Mouse (Mus musculus): ENCODE measurements around the gene Foxo3. TPM values are rescaled to one million over a fixed set of nuclear protein-coding genes. Genes with fewer than 3 reads are reported as not detected.

Gene Foxo3
- polyA plus RNA-seq, 1 experiment from 2014 or later, result 30.8 TPM

DNA sequence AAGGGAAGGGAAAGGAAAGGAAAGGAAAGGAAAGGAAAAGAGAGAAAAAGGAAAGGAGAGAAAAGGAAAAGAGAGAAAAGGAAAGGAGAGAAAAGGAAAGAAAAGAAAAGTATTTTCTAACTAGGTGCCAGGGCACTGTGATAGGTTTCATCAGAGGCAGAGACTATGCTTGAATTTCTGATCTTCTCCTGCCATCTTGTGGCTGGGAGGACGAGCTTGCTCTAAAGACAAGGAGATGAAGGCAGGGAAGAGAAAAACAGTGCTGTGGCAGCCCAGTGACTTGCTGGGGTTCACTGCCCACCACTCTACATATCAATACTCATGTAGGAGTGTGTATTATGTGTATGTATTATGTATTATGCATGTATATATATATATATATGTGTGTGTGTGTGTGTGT lies 18.5 kb upstream of the Foxo3 start:
- 38% methylated on average over 1 of the region's 1 CpGs for WGBS (ENCODE audit: missing documents)
- H3K4me3 ChIP-seq (ENCODE audit: inconsistent target), result no peak overlapping the region
- H3K36me3 ChIP-seq (ENCODE audit: inconsistent target), result no peaks in the 10 kb centered on the region

DNA sequence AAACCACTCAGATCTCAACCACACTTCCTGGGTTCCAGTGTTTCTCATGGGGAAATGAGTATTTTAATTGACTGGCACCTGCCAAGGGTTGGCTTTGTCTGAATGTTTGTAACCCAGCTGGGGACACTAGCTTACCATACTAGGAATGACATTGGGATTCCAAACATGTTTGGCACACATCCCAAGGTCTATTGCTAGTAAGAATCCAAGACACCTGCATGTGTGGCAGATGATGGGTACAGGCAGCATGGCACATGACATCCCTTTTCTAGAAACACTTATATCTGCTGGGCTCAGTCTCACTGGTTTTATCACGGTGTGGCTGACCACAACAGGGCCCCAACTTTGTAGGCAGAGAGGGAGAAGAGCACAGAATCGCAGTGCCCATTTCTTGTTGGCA lies 17.8 kb upstream of the Foxo3 start:
- H3K27ac ChIP-seq, result no peak overlapping the region
- H3K79me2 ChIP-seq (ENCODE audit: inconsistent target), result no peaks in the 10 kb centered on the region
- WGBS (ENCODE audit: missing documents), result 6% methylated on average over 2 of the region's 2 CpGs
- H3K36me3 ChIP-seq (ENCODE audit: inconsistent target), result no peaks in the 10 kb centered on the region
- no peak overlapping the region for H3K4me3 ChIP-seq (ENCODE audit: inconsistent target)

More for the DNA sequence above, 18.5 kb upstream of the Foxo3 start:
- no peak overlapping the region for H3K27ac ChIP-seq
- H3K79me2 ChIP-seq (ENCODE audit: inconsistent target), result no peaks in the 10 kb centered on the region

DNA sequence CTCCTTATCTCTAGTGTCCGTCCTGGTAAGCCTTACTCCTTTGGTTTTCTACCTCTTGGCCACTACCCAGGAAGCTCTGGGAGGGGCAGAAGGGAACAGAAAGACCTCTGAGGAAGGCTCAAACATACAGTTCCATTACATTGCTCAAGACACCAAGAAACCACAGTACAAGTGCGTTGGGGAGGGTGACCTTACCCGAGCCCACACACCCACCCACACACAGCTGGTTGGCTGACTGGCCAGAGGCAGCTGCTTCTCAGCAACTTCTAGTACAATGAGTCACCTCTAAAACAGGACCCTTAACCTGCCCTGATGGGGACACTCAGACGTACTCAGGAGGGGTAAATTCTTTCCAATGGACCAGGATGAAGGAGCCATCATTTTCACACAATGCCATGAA lies 17.3 kb upstream of the Foxo3 start:
- no peaks in the 10 kb centered on the region for H3K36me3 ChIP-seq (ENCODE audit: inconsistent target)
- no peak overlapping the region for H3K27ac ChIP-seq
- 19% methylated on average over 4 of the region's 4 CpGs for WGBS (ENCODE audit: missing documents)
- H3K4me3 ChIP-seq (ENCODE audit: inconsistent target), result no peak overlapping the region
- no peaks in the 10 kb centered on the region for H3K79me2 ChIP-seq (ENCODE audit: inconsistent target)

DNA sequence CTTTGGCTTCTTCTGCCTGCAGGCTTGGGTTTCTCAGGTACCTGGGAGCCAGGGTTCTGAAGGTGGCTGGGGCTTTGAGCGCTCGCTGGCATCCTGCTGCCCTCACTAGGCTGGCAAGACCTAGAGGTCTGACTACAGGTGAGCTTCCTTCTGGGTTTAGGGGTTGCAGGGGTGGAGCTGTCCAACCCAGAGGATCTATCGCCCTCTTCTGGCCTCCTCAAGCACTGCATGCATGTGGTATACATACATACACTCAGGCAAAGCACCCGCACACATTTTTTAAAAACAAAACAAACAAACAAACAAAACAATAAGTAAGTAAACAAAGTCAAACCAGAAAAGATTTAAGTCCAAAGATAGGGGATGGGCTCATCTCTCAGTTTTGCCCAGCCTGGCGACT lies 14.8 kb upstream of the Foxo3 start:
- WGBS (ENCODE audit: missing documents), result 82% methylated on average over 5 of the region's 5 CpGs

DNA sequence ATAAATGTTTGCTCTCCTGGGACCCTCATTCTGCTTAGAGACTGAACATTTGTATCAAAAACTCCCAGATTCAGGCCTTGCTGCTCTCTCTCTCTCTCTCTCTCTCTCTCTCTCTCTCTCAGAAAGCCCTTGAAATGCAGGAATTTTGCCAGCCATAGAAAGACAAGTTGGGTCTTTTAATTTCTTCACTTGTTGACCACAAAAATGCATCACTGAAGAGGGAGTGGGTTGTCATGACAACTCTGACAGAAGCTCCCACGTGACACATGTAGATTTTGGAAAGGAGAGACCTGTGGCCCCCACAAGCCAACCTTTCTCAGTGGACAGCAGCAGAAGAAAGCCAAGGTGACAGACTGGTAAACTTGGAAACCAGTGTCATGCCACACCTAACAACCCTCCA lies 11.1 kb upstream of the Foxo3 start:
- 50% methylated on average over 1 of the region's 1 CpGs for WGBS (ENCODE audit: missing documents)
- no peak overlapping the region for H3K4me3 ChIP-seq (ENCODE audit: inconsistent target)

More for the DNA sequence above, 14.8 kb upstream of the Foxo3 start:
- no peak overlapping the region for H3K4me3 ChIP-seq (ENCODE audit: inconsistent target)
- H3K27ac ChIP-seq, result no peak overlapping the region
- H3K36me3 ChIP-seq (ENCODE audit: inconsistent target), result no peaks in the 10 kb centered on the region
- H3K79me2 ChIP-seq (ENCODE audit: inconsistent target), result no peaks in the 10 kb centered on the region

DNA sequence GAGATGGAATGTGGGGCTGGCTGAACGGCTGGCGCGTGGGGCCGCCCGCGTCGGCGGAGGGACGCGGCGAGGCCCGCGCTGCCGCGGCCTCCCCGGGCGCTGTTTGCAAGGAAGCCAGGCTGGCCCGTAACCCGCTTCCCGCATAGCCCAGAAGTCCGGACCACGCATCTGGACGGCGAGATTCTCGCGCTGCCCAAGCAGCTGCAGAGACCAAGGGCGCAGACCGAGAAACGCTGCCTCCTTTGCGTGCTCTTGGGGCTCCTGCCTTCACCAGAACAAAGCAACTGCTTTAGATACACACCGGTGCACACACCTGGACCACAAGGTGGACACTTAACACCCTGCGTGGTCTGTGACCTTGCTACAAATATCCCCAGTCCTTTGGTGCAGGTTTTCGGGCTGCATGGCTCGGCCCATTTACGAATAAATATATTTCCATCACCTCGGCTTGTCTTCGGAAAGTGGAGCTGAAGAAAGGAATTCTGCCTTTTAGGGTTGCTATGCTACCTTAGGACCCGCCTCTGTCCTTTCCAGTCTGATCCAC lies 1.8 kb upstream of the Foxo3 start:
- peak overlapping the region; percentile 29 for H3K4me3 ChIP-seq (ENCODE audit: inconsistent target)
- 7% methylated on average over 38 of the region's 38 CpGs for WGBS (ENCODE audit: missing documents)
- H3K36me3 ChIP-seq (ENCODE audit: inconsistent target), result no peaks in the 10 kb centered on the region
- H3K79me2 ChIP-seq (ENCODE audit: inconsistent target), result peaks cover 15% of the 10 kb centered on the region
- no peak overlapping the region for H3K27ac ChIP-seq

More for the DNA sequence above, 11.1 kb upstream of the Foxo3 start:
- no peak overlapping the region for H3K27ac ChIP-seq
- H3K79me2 ChIP-seq (ENCODE audit: inconsistent target), result no peaks in the 10 kb centered on the region
- no peaks in the 10 kb centered on the region for H3K36me3 ChIP-seq (ENCODE audit: inconsistent target)

DNA sequence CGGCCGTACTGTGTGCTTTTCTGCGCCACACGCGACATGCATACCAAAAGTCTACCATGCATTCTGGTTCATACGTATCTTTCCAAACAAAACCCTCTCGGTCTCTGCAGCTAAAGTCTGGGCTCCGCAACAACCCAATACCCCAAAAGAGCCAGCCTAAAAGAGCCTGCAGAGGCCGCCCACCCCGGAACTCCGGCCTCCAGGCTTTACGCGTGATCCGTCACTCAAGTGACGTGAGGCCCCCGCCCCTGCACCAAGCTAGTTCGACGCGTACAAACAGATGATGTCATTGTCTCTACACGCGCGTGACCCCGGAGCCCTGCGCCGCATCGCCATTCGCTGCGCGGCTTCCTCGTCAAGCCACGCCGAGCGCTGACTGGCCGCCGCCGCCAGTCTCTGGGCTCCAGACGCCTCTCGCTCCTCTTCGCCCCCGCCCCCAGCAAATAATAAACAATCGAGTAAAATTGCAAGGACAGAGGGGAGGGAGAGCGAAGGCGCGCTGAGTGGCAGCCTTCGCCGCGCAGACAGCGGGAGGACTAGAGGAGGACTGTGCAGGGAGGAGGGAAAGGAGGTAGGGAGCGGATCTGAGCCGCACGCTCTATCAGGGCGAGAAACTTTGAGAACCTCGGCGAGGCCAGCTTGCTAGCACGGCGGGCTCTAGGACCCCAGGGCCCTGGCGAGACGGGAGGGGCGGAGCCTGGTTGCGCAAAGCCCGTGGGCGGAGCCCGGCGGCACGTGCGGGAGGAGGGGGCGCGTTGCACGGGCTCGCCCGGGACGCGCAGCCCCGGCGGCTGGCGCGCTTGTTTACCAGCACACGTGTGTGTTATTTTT lies 1.1 kb upstream of the Foxo3 start:
- H3K27ac ChIP-seq, result peak overlapping the region; percentile 76
- peak overlapping the region; percentile 75 for H3K4me3 ChIP-seq (ENCODE audit: inconsistent target)
- under 1% methylated on average over 71 of the region's 78 CpGs for WGBS (ENCODE audit: missing documents)
- H3K36me3 ChIP-seq (ENCODE audit: inconsistent target), result no peaks in the 10 kb centered on the region
- H3K79me2 ChIP-seq (ENCODE audit: inconsistent target), result peaks cover 22% of the 10 kb centered on the region

DNA sequence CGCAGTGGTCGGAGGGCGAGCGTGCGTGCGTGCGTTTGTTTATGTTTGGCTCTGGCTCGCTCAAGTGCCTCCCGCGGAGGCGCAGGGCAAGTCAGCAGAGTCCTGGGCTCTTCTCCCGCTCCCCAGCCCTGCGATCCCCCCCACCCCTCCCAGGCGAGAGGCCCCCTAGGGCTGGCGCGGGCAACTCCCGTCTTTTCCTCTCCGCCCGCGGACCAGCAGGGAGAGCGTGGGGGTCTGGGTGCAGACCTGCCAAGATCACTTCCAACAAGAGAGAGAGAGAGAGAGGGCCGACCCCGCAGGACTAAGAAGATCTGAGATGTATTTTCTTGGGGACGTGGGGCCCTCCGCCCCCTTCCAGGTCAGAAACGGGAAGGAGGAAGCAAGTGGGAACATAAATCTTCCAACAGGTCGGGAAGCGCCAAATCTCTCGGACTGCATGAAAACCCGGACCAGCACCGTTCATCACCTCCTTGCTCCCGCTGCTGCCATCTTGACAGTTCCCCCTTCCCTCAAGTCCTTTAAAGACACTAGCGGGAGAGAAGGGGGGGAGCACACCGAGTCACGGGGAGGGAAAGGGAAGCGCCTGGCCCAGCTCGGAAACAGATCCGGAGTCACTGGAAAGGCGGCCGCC lies 569 bp downstream of the Foxo3 start:
- Histone ChIP-seq H3K27ac (peak overlapping the region; percentile 88), H3K79me2 (ENCODE audit: inconsistent target) (peaks cover 37% of the 10 kb centered on the region), H3K4me3 (ENCODE audit: inconsistent target) (peak overlapping the region; percentile 86), H3K36me3 (ENCODE audit: inconsistent target) (no peaks in the 10 kb centered on the region)
- 3% methylated on average over 33 of the region's 40 CpGs for WGBS (ENCODE audit: missing documents)

DNA sequence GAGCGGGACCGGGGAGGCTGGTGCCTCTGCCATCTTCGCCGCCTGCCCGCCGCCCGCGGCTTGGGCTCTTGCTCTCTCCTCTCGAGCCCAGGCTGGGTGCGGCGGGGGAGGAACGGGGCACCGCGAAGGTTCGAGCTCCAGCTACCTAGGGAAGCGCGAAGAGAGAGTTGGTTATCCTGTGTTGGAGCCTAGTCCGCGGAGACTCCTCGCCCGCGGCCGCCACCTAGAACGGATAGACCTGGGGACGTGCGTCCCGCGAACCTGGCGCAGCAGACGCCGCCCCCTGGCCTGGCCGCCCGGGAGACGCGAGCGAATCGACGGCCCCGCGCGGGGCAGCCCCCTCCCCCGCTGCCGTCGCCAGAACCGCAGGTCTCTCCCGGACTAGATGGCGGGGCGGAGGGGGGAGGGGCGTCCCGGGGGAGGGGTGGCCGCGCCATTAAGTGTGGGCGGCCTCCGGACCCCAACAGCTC lies 1.1 kb downstream of the Foxo3 start:
- H3K79me2 ChIP-seq (ENCODE audit: inconsistent target), result peaks cover 37% of the 10 kb centered on the region
- H3K36me3 ChIP-seq (ENCODE audit: inconsistent target), result no peaks in the 10 kb centered on the region
- WGBS (ENCODE audit: missing documents), result 2% methylated on average over 47 of the region's 54 CpGs
- peak overlapping the region; percentile 88 for H3K27ac ChIP-seq
- peak overlapping the region; percentile 86 for H3K4me3 ChIP-seq (ENCODE audit: inconsistent target)

DNA sequence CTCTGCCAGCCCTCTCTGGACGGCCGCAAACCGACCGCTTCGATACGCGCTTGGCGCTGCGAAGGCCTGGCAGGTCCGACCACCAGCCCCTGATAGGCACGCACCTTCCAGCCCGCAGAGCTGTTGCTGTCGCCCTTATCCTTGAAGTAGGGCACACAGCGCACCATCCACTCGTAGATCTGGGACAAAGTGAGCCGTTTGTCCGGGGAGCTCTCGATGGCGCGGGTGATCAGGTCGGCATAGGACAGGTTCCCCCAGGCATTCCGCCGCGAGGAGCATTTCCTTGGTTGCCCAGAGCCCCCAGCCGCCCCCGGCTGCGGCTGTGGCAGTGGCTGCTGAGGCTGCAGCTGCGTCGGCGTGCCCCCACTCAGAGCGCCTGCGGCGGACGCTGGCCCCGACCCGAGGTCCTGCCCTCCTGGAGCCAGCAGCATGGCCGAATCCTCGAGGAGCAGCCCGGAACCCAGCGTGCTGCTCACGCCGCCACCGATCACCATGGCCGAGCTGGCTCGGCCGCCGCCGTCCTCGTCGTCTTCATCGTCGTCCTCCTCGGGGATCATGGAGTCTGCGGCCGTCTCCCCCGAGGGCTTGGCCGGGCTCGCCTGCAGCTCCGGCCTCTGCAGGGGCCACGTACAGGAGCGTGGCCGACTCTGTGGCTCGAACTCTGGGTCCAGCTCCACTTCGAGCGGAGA lies 1.7 kb downstream of the Foxo3 start:
- H3K36me3 ChIP-seq (ENCODE audit: inconsistent target), result no peaks in the 10 kb centered on the region
- peaks cover 42% of the 10 kb centered on the region for H3K79me2 ChIP-seq (ENCODE audit: inconsistent target)
- H3K27ac ChIP-seq, result peak overlapping the region; percentile 87
- peak overlapping the region; percentile 86 for H3K4me3 ChIP-seq (ENCODE audit: inconsistent target)
- WGBS (ENCODE audit: missing documents), result 2% methylated on average over 63 of the region's 65 CpGs

DNA sequence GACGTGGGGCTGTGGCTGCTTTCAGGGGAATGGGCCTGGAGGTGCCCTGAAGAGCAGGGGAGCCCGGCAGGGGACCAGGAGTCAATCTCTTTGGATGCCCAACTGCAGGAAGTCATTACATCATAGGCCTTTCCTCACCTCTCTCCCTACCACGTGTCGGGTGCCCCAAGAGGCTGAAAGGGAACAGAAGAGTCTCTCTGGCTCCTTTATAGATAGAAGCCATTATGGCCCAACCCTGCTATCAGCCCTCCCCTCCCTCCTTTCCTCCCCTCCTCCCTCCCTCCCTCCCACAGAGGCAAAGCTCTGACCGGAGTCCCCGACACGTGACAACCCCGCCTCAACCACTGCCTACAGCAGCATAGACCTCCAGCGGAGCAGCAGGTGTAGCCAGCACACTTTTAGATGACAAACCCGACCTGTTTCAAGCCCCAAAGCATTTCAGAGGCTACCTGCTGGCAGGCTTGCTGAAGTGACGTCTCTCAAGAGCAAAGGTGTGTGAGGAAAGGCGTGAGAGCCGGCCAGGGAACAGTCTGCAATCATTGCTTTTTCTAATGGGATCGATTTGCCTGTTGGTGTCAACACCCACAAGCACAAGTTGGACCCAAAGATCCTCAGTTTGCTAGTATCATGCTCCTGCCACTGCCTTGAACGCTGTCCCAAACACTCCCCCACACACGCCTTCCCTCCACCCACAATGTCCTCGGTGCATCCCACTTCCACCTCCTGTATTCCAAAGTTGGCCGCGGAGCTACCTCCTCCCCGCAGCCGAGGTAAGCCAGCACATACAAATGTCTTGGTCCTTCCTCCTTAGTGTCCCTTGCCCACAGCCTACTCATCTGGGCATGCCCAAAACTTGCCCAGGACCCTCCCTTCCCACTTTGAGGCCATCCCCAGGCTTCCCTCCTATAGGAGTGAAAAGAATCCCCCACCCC lies 2.5 kb downstream of the Foxo3 start:
- WGBS (ENCODE audit: missing documents), result 5% methylated on average over 18 of the region's 21 CpGs
- peak overlapping the region; percentile 87 for H3K27ac ChIP-seq
- peak overlapping the region; percentile 50 for H3K4me3 ChIP-seq (ENCODE audit: inconsistent target)
- H3K79me2 ChIP-seq (ENCODE audit: inconsistent target), result peaks cover 50% of the 10 kb centered on the region
- H3K36me3 ChIP-seq (ENCODE audit: inconsistent target), result no peaks in the 10 kb centered on the region

DNA sequence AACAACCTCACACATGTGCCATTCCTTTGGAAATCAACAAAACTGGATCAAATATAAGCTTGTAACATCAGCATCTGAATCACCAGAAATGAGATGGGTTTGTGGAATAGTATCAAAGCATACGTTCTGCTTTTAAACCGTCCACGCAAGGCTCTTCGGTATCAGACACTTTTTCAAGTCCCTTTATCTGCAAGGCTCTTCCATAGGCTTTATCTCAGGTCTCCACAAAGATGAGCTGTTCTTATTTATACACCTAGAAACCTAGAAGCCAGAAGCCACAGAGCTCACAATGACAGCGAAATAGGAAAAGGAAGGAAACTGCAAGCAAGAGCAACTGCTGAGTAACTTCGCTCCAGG lies 3.2 kb downstream of the Foxo3 start:
- Histone ChIP-seq H3K4me3 (ENCODE audit: inconsistent target) (peak overlapping the region; percentile 50), H3K36me3 (ENCODE audit: inconsistent target) (no peaks in the 10 kb centered on the region), H3K27ac (peak overlapping the region; percentile 87), H3K79me2 (ENCODE audit: inconsistent target) (peaks cover 57% of the 10 kb centered on the region)
- WGBS (ENCODE audit: missing documents), result 16% methylated on average over 6 of the region's 6 CpGs

DNA sequence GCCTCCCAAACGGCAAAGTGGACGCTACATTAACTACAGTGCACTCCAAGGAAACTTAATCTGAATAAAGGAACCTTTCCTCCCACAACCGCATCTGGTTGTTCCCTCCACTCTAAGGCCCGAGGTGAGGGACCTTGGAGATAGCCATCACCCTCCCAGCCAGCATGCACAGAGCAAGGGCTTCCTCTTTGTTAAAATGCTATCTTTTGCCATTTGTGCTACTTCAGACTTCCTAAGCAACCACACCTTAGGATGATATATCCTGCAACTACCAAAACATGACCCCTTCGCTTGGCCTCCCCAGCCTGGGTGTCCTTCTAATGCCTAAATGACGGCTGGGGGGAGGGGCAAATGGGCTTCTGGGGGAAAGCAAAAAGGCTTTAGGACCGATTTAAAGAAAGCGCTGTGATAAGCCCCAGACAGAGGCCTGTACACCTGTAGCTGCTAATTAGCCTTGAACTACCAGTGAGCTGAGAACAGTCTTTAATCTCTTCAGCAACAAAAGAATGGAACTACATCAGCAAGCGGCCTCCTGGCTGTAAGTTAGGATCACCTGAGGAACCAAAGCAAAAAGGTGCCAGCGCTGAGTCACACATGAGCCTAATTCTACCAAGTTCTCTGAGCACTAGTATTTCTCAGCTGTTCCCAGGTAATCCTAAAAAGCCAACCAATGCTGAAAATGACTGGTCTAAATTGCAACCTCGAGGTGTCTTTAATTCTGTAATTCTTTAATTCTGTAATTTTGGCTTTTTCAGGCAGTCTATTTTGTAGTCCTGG lies 4.9 kb downstream of the Foxo3 start:
- WGBS (ENCODE audit: missing documents), result 32% methylated on average over 10 of the region's 11 CpGs
- Histone ChIP-seq H3K79me2 (ENCODE audit: inconsistent target) (peaks cover 74% of the 10 kb centered on the region), H3K4me3 (ENCODE audit: inconsistent target) (no peak overlapping the region), H3K27ac (peak overlapping the region; percentile 78), H3K36me3 (ENCODE audit: inconsistent target) (peaks cover 14% of the 10 kb centered on the region)

Measured in macrophage (primary cell).